Mouse (Mus musculus) stomach, postnatal 0 days (tissue): ENCODE results near the gene Nit1.

Experiments
- CTCF ChIP-seq: IDR thresholded peaks from 2 replicates; pipeline ENCODE4 v1.5.1; 2016; ENCODE audit warnings: antibody characterized with exemption, low read depth, mild to moderate bottlenecking, moderate library complexity
- EP300 ChIP-seq: optimal IDR thresholded peaks from 2 replicates; pipeline ENCODE3; 2016; ENCODE audit warnings: antibody characterized with exemption

DNA sequence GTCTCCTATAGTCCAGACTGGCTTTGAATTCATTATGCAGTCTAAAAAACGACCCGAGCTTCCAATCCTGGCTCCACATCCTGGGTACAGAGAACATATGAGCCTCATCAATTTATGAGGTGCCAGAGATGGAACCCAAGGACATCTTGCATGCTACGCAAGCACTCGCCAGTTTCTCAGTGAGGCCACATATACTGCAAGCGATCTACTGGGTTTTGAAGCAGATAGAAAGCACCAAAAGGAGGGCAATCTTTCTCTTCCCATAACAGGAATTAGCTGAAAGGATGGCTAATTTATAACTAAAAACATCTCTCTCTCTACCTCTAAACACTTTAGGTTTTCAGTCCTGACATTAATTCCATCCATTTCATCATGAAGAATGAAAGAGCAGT, 51.5 kb downstream of the Nit1 start:
- TF ChIP-seq CTCF, result no peak
- no peak for TF ChIP-seq EP300
